Mouse (Mus musculus) heart, embryonic 13.5 days (tissue): ENCODE measurements around the gene Rragb. TPM values are rescaled to one million over a fixed set of nuclear protein-coding genes. Genes with fewer than 3 reads are reported as not detected.

Experiments
- polyA plus RNA-seq: library from polyadenylated mRNA; unstranded; fragments of >200 nt; fragmentation: Nextera tagmentation; extraction: Ambion mirVana; gene quantifications from 2 replicates; pipeline ENCODE4 v1.2.1, GENCODE M21; 2015

Gene Rragb
- polyA plus RNA-seq, 1 experiment from 2014 or later = 1.7 TPM

Other genes with a start within 250 kb of the Rragb start
- 0.66 and 0.88 TPM in 2 replicates for gene Usp51, start 133.5 kb upstream of the Rragb start, polyA plus RNA-seq
- gene Mageh1, start 102.4 kb upstream of the Rragb start, polyA plus RNA-seq = 33.2 and 34.1 TPM in 2 replicates
- gene Foxr2, start 21.2 kb upstream of the Rragb start, polyA plus RNA-seq = not detected in 2 replicates
- gene Klf8, start 97.5 kb downstream of the Rragb start, polyA plus RNA-seq = 0.90 and 0.94 TPM in 2 replicates